8 mouse cellular contexts compared by ENCODE assay signal in the genomic region with DNA sequence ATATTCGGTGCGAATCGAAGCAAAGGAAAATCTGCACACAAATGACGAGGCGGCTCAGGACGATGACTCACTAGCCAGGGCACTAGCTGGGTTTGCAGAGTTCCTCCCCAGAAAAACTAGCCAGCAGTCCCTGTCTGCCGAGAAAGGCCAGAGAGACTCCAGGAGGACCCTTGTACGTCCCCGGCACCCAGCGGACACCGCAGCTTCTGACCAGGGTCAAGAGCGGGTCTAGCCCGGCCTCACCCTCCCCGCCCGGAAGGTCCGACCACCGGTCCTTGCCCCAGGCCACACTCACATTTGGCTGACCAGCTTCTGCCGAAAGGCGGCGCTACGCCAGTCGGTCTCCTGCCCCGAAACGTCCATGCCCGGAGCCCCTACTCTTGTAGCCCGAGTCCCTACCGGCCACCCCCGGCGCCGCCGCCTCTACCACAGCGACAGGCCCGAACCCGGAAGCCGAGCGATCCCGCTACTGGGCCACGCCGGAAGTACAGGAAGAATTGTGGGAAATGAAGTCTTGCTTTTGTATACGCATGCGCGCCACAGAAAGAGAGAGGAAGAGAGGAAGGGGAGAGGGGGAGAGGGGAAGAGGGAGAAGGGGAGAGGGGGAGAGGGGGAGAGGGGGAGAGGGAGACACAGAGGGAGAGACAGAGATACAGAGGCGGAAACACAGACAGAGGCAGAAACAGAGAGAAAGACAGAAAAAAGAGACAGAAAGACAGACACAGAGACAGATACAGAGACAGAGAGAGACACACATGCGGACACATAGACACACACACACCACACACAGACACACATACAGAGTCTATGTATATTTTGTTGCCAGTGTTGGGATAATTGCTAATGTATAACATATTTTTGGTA. TPM values are rescaled to one million over a fixed set of nuclear protein-coding genes. Genes with fewer than 3 reads are reported as not detected.
DNase-seq lines count a peak whose midpoint lies in the region; ATAC-seq lines count a peak whose summit lies in the region.

No protein-coding gene starts in this region.

- no peaks in the 10 kb centered on the region for H3K36me3 ChIP-seq in hindbrain, embryonic 14.5 days (replicated peaks; ENCODE audit: control insufficient read depth, insufficient read depth)

- peaks cover 13% of the 10 kb centered on the region for H3K4me1 ChIP-seq in hindbrain, embryonic 14.5 days (replicated peaks; ENCODE audit: control insufficient read depth, insufficient read depth, low read length)

- peak overlapping the region; percentile 93 for H3K4me3 ChIP-seq in hindbrain, embryonic 14.5 days (replicated peaks; ENCODE audit: low read length)

- H3K27ac ChIP-seq in hindbrain, embryonic 14.5 days, result peak overlapping the region; percentile 82

- H3K27me3 ChIP-seq in hindbrain, embryonic 14.5 days (ENCODE audit: control insufficient read depth, insufficient read depth, low read length), result no peaks in the 10 kb centered on the region

- DNase-seq in NIH3T3 (ENCODE audit: low read depth), result peak; percentile 91
- peak; percentile 93 to 95 for DNase-seq in cerebellum, postnatal 10 days
- peak; percentile 85 to 87 for DNase-seq in frontal cortex, postnatal 14 days (ENCODE audit: low spot score in 2 of 2)
- DNase-seq in hindbrain, embryonic 14.5 days (ENCODE audit: low spot score), result peak; percentile 89
- peak; percentile 89 to 90 for DNase-seq in layer of hippocampus, postnatal 36 days
- peak; percentile 93 for DNase-seq in lung, postnatal 36 days
- peak; percentile 96 for DNase-seq in retina, postnatal 1 day
- DNase-seq in urinary bladder, adult 18-20 months (ENCODE audit: low spot score in 2 of 2), result peak; percentile 80 to 82

- H3K9me3 ChIP-seq in hindbrain, embryonic 14.5 days (ENCODE audit: control insufficient read depth, low read length), result no peaks in the 10 kb centered on the region

- peak; percentile 92 for ATAC-seq in hindbrain, embryonic 14.5 days (ENCODE audit: low FRiP score)

- H3K4me2 ChIP-seq in hindbrain, embryonic 14.5 days (replicated peaks), result peak overlapping the region; percentile 94

- peak overlapping the region; percentile 89 for H3K9ac ChIP-seq in hindbrain, embryonic 14.5 days

- 2% methylated on average over 44 of the region's 44 CpGs for WGBS in hindbrain, embryonic 14.5 days

RNA-seq across cellular contexts. Expression of a gene that starts 10.0 kb away (rescaled TPM):
- 38.2 and 42.0 TPM in 2 replicates for polyA plus RNA-seq in hindbrain, embryonic 14.5 days (2014; fragmentation: Nextera tagmentation; extraction: Ambion mirVana)
- total RNA-seq in layer of hippocampus, postnatal 36 days (2021), result 10 to 100 TPM; 73.4 to 80.2 TPM

RNA-seq across cellular contexts. Expression of a gene that starts 36.7 kb away (rescaled TPM):
- polyA plus RNA-seq in hindbrain, embryonic 14.5 days (2014; fragmentation: Nextera tagmentation; extraction: Ambion mirVana), result 82.1 and 96.0 TPM in 2 replicates
- total RNA-seq in layer of hippocampus, postnatal 36 days (2021), result 100 to 1,000 TPM in 1 of 2 experiments, 10 to 100 TPM in 1; 86.2 to 109 TPM

Comparison
In these comparisons a context has a peak if more than half of its experiments do, and no peak if none do; other contexts are left out.
1. Peak in every context shown above with its lines: DNase-seq, ATAC-seq, H3K4me3 ChIP-seq and H3K27ac ChIP-seq.